Mouse (Mus musculus) heart, postnatal 0 days (tissue): ENCODE measurements around the gene Kcnma1.

Source experiments
- CTCF ChIP-seq: IDR thresholded peaks from 2 replicates; pipeline ENCODE4 v1.5.1; 2016; ENCODE audit warnings: antibody characterized with exemption, control low read depth, low read depth
- EP300 ChIP-seq: IDR thresholded peaks from 2 replicates; pipeline ENCODE4 v1.6.1; 2016; ENCODE audit warnings: antibody characterized with exemption, low read depth

- TF ChIP-seq EP300 (no peak), CTCF (no peak)
Measured at GRCm38 (mm10) chr14:23989696-23990095, 24.6 kb downstream of the Kcnma1 start.
